Mouse (Mus musculus) liver, postnatal 0 days (tissue): Measurements from ENCODE around the gene Actn4. TPM values are rescaled to one million over a fixed set of nuclear protein-coding genes. Genes with fewer than 3 reads are reported as not detected.

Source experiments
- ATAC-seq: fragments of 200-750 bp; cut with Nextera tagmentation; 2 replicates; pipeline ENCODE4 v1.8.0; 2017; ENCODE audit warnings: mild to moderate bottlenecking, moderate library complexity
- DNase-seq: peaks from one replicate; pipeline ENCODE4 v3.0.0-alpha.2; 2016
- H3K27ac ChIP-seq: fragments of 300-500 bp; sonication (generic); 2 replicates; pipeline ENCODE4 v1.5.1; 2014; ENCODE audit warnings: antibody characterized with exemption, moderate library complexity, mild to moderate bottlenecking, low read depth
- H3K27me3 ChIP-seq: fragments of 300-500 bp; sonication (generic); 2 replicates; pipeline ENCODE4 v1.6.1; 2014; ENCODE audit warnings: low read length, control low read depth, mixed read lengths; ENCODE audit not compliant: insufficient read depth
- H3K36me3 ChIP-seq: fragments of 300-500 bp; sonication (generic); replicated peaks from 2 replicates; pipeline ENCODE4 v1.6.1; 2014; ENCODE audit warnings: mild to moderate bottlenecking, control low read depth, low read length, moderate library complexity, mixed read lengths; ENCODE audit not compliant: insufficient read depth
- H3K4me1 ChIP-seq: fragments of 300-500 bp; sonication (generic); 2 replicates; pipeline ENCODE4 v1.6.1; 2014; ENCODE audit warnings: antibody characterized with exemption, mild to moderate bottlenecking, control low read depth; ENCODE audit not compliant: insufficient read depth
- H3K4me2 ChIP-seq: fragments of 300-500 bp; sonication (generic); 2 replicates; pipeline ENCODE4 v1.6.1; 2014; ENCODE audit warnings: low read depth, mild to moderate bottlenecking, low read length, moderate library complexity, mixed read lengths
- H3K4me3 ChIP-seq: fragments of 300-500 bp; sonication (generic); 2 replicates; pipeline ENCODE4 v1.5.1; 2014; ENCODE audit warnings: low read depth, low read length
- H3K9ac ChIP-seq: fragments of 300-500 bp; sonication (generic); replicated peaks from 2 replicates; pipeline ENCODE4 v1.6.1; 2014; ENCODE audit warnings: mild to moderate bottlenecking, moderate library complexity
- H3K9me3 ChIP-seq: fragments of 300-500 bp; sonication (generic); 2 replicates; pipeline ENCODE4 v1.6.1; 2016; ENCODE audit warnings: mild to moderate bottlenecking, control low read depth, low read length, mixed read lengths
- CTCF ChIP-seq: sonication (generic); IDR thresholded peaks from 2 replicates; pipeline ENCODE4 v1.5.1; 2016; ENCODE audit warnings: antibody characterized with exemption, low read depth
- EP300 ChIP-seq: IDR thresholded peaks from 2 replicates; pipeline ENCODE4 v1.6.1; 2016; ENCODE audit warnings: antibody characterized with exemption, low read depth, mild to moderate bottlenecking
- WGBS: fragments of 180-500 bp; shearing (Covaris S2); extraction: QIAGEN DNeasy Blood & Tissue Kit; methylation state at CpG from one replicate; pipeline ENCODE4 v1.1.7; 2014; ENCODE audit not compliant: insufficient replicate concordance; 5-methylcytosine and 5-hydroxymethylcytosine counted together
- polyA plus RNA-seq: library from polyadenylated mRNA; unstranded; fragments of >200 nt; fragmentation: Nextera tagmentation; extraction: Ambion mirVana; gene quantifications from 2 replicates; pipeline ENCODE4 v1.2.1, GENCODE M21; 2015

Gene Actn4
- polyA plus RNA-seq, 1 experiment from 2014 or later: 81.2 TPM

- DNase-seq (no peak), ATAC-seq (peak; percentile 74)
- H3K9ac ChIP-seq: 0 out of 2 replicates have a peak overlapping the region, but pooled peaks have one; percentile 11
- H3K4me2 ChIP-seq: no peak overlapping the region
- no peak overlapping the region for H3K4me3 ChIP-seq
- H3K36me3 ChIP-seq: 0 out of 2 replicates have a peak, but pooled peaks cover 5% of the 10 kb centered on the region
- H3K4me1 ChIP-seq: peaks cover 56% of the 10 kb centered on the region
- H3K9me3 ChIP-seq: no peaks in the 10 kb centered on the region
- H3K27ac ChIP-seq: peak overlapping the region; percentile 73
- WGBS: 82% methylated on average over 7 of the region's 7 CpGs
- no peaks in the 10 kb centered on the region for H3K27me3 ChIP-seq
- TF ChIP-seq EP300 (no peak), CTCF (no peak)
Measured at GRCm38 (mm10) chr7:28931032-28931694, 31.0 kb downstream of the Actn4 start.

GRCm38 (mm10) chr7:28930320-28931031 is 31.7 kb downstream of the Actn4 start:
- no peak overlapping the region for H3K9ac ChIP-seq
- 65% methylated on average over 5 of the region's 5 CpGs for WGBS
- H3K36me3 ChIP-seq: 0 out of 2 replicates have a peak, but pooled peaks cover 3% of the 10 kb centered on the region
- no peak overlapping the region for H3K4me3 ChIP-seq
- H3K9me3 ChIP-seq: no peaks in the 10 kb centered on the region
- ATAC-seq (peak; percentile 50), DNase-seq (no peak)
- no peaks in the 10 kb centered on the region for H3K27me3 ChIP-seq
- peaks cover 55% of the 10 kb centered on the region for H3K4me1 ChIP-seq
- TF ChIP-seq CTCF (peak; percentile 18; the same call in 1 of the 2 replicates), EP300 (no peak)
- peak overlapping the region; percentile 73 for H3K27ac ChIP-seq
- H3K4me2 ChIP-seq: no peak overlapping the region

- WGBS: 57% methylated on average over 3 of the region's 3 CpGs
- no peak for TF ChIP-seq EP300
- no peak for TF ChIP-seq CTCF
- Histone ChIP-seq H3K4me1 (peaks cover 59% of the 10 kb centered on the region), H3K27ac (no peak overlapping the region), H3K27me3 (no peaks in the 10 kb centered on the region), H3K36me3 (0 out of 2 replicates have a peak, but pooled peaks cover 3% of the 10 kb centered on the region), H3K9ac (0 out of 2 replicates have a peak overlapping the region, but pooled peaks have one; percentile 26), H3K4me2 (no peak overlapping the region; the same call in 1 of the 2 replicates), H3K4me3 (no peak overlapping the region), H3K9me3 (no peaks in the 10 kb centered on the region)
- DNase-seq (no peak), ATAC-seq (no peak)
Measured at GRCm38 (mm10) chr7:28929381-28929780, 32.8 kb downstream of the Actn4 start.

GRCm38 (mm10) chr7:28926172-28926571 is 36.0 kb downstream of the Actn4 start:
- Histone ChIP-seq H3K27me3 (no peaks in the 10 kb centered on the region), H3K4me1 (peaks cover 72% of the 10 kb centered on the region), H3K36me3 (peaks cover 5% of the 10 kb centered on the region; the same call in 1 of the 2 replicates), H3K9ac (no peak overlapping the region), H3K4me2 (no peak overlapping the region), H3K9me3 (no peaks in the 10 kb centered on the region), H3K4me3 (no peak overlapping the region), H3K27ac (peak overlapping the region; percentile 90)
- WGBS: 50% methylated on average over 2 of the region's 2 CpGs
- DNase-seq: no peak
- no peak for TF ChIP-seq CTCF
- no peak for TF ChIP-seq EP300
- no peak for ATAC-seq

GRCm38 (mm10) chr7:28925317-28925716 is 36.8 kb downstream of the Actn4 start:
- Histone ChIP-seq H3K36me3 (peaks cover 7% of the 10 kb centered on the region; the same call in 1 of the 2 replicates), H3K9ac (peak overlapping the region; percentile 38), H3K4me3 (no peak overlapping the region), H3K4me2 (peak overlapping the region; percentile 59), H3K27ac (peak overlapping the region; percentile 90), H3K27me3 (no peaks in the 10 kb centered on the region), H3K4me1 (peaks cover 71% of the 10 kb centered on the region), H3K9me3 (no peaks in the 10 kb centered on the region)
- 53% methylated on average over 9 of the region's 9 CpGs for WGBS
- peak; percentile 79 for ATAC-seq
- peak; percentile 74 for DNase-seq
- TF ChIP-seq EP300: peak; percentile 79
- no peak for TF ChIP-seq CTCF

GRCm38 (mm10) chr7:28924802-28925201 is 37.3 kb downstream of the Actn4 start:
- peak overlapping the region; percentile 59 for H3K4me2 ChIP-seq

More at GRCm38 (mm10) chr7:28924802-28925201, 37.3 kb downstream of the Actn4 start:
- H3K27me3 ChIP-seq: no peaks in the 10 kb centered on the region
- H3K4me1 ChIP-seq: peaks cover 70% of the 10 kb centered on the region
- DNase-seq: no peak
- no peak overlapping the region for H3K4me3 ChIP-seq
- ATAC-seq: no peak
- WGBS: 56% methylated on average over 3 of the region's 3 CpGs
- no peaks in the 10 kb centered on the region for H3K9me3 ChIP-seq
- H3K36me3 ChIP-seq: peaks cover 7% of the 10 kb centered on the region; the same call in 1 of the 2 replicates
- H3K9ac ChIP-seq: peak overlapping the region; percentile 38
- peak overlapping the region; percentile 90 for H3K27ac ChIP-seq
- TF ChIP-seq CTCF (no peak), EP300 (no peak)
